Mouse (Mus musculus) intestine, postnatal 0 days (tissue): ENCODE measurements at regions not wholly inside any gene's neighbourhood (a gene's known extent, or its start where the extent isn't known, plus 50 kb on each side); places are given as distances from the start of the nearest gene placed in this dataset.
A peak's percentile ranks its signal among the peaks of the same experiment; 100 is the strongest.

Experiments
- ATAC-seq: fragments of 200-750 bp; cut with Nextera tagmentation; 2 replicates; pipeline ENCODE4 v1.8.0; 2017; ENCODE audit warnings: mild to moderate bottlenecking, moderate TSS enrichment, moderate library complexity
- H3K27ac ChIP-seq: fragments of 300-500 bp; sonication (generic); 2 replicates; pipeline ENCODE4 v1.5.1; 2014; ENCODE audit warnings: mild to moderate bottlenecking, low read depth, low read length, moderate library complexity
- H3K27me3 ChIP-seq: fragments of 300-500 bp; sonication (generic); replicated peaks from 2 replicates; pipeline ENCODE4 v1.6.1; 2014; ENCODE audit warnings: low read length, mixed read lengths; ENCODE audit not compliant: control insufficient read depth, insufficient read depth
- H3K36me3 ChIP-seq: fragments of 300-500 bp; sonication (generic); 2 replicates; pipeline ENCODE4 v1.6.1; 2014; ENCODE audit warnings: mild to moderate bottlenecking, moderate library complexity; ENCODE audit not compliant: control insufficient read depth, insufficient read depth
- H3K4me1 ChIP-seq: fragments of 300-500 bp; sonication (generic); replicated peaks from 2 replicates; pipeline ENCODE4 v1.6.1; 2014; ENCODE audit warnings: antibody characterized with exemption, low read length, mixed read lengths; ENCODE audit not compliant: control insufficient read depth, insufficient read depth
- H3K4me2 ChIP-seq: fragments of 300-500 bp; sonication (generic); replicated peaks from 2 replicates; pipeline ENCODE4 v1.6.1; 2014; ENCODE audit warnings: low read depth, mild to moderate bottlenecking, moderate library complexity
- H3K4me3 ChIP-seq: fragments of 300-500 bp; sonication (generic); 2 replicates; pipeline ENCODE4 v1.5.1; 2014; ENCODE audit warnings: low read depth, low read length
- H3K9ac ChIP-seq: fragments of 300-500 bp; sonication (generic); 2 replicates; pipeline ENCODE4 v1.6.1; 2014; ENCODE audit warnings: mild to moderate bottlenecking, low read depth, low read length
- H3K9me3 ChIP-seq: fragments of 300-500 bp; sonication (generic); 2 replicates; pipeline ENCODE4 v1.6.1; 2016; ENCODE audit warnings: mixed run types; ENCODE audit not compliant: control insufficient read depth
- CTCF ChIP-seq: sonication (generic); IDR thresholded peaks from 2 replicates; pipeline ENCODE4 v1.5.1; 2016; ENCODE audit warnings: low read depth, mild to moderate bottlenecking, control low read depth, antibody characterized with exemption, moderate library complexity
- WGBS: fragments of 180-500 bp; shearing (Covaris S2); extraction: QIAGEN DNeasy Blood & Tissue Kit; methylation state at CpG from one replicate; pipeline ENCODE4 v1.1.7; 2014; 5-methylcytosine and 5-hydroxymethylcytosine counted together

- TF ChIP-seq CTCF = no peak
- Histone ChIP-seq H3K36me3 (no peaks in the 10 kb centered on the region), H3K27me3 (no peaks in the 10 kb centered on the region), H3K27ac (no peak overlapping the region), H3K4me2 (no peak overlapping the region), H3K4me3 (no peak overlapping the region), H3K9ac (no peak overlapping the region), H3K9me3 (no peaks in the 10 kb centered on the region), H3K4me1 (no peaks in the 10 kb centered on the region)
- 34% methylated on average over 2 of the region's 2 CpGs for WGBS
- ATAC-seq = no peak
Measured at GRCm38 (mm10) chr12:49940818-49941217, 555.8 kb downstream of the Gm43517 start.

GRCm38 (mm10) chr12:49944911-49945627 lies 560.1 kb downstream of the Gm43517 start:
- H3K27me3 ChIP-seq = no peaks in the 10 kb centered on the region
- no peaks in the 10 kb centered on the region for H3K9me3 ChIP-seq
- no peaks in the 10 kb centered on the region for H3K4me1 ChIP-seq
- H3K4me3 ChIP-seq = no peak overlapping the region
- no peak overlapping the region for H3K4me2 ChIP-seq
- no peak overlapping the region for H3K27ac ChIP-seq
- H3K36me3 ChIP-seq = no peaks in the 10 kb centered on the region
- TF ChIP-seq CTCF = no peak
- no peak for ATAC-seq
- WGBS = 70% methylated on average over 9 of the region's 9 CpGs
- no peak overlapping the region for H3K9ac ChIP-seq

DNA sequence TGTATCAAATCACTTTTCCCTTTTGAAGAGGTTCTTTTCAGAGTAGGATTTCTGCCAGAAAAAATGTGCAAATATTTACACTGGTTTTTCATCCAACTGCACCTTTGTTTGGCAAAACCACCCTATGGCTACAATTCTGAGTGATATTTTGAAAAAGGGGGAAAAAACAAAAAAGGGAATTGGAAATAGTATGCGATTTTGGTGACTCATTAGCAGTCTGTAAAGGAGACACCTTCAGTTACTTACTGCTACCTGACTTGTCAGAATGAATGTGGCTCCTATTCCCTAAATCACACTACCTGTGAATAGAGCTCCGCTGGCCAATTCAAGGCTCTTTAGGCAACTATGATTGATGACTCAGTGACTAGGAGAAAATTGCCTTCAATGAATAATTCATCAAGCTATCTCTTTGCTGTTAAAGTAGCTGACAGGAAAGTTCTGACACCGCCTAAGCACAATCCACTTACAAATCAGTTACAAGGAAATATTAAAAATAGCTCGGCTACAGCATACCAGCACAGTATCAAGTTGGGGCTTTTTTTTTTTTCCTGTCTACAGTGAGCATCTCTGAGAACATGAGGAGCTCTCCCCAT lies 560.8 kb downstream of the Gm43517 start:
- no peaks in the 10 kb centered on the region for H3K27me3 ChIP-seq
- H3K9me3 ChIP-seq = no peaks in the 10 kb centered on the region
- TF ChIP-seq CTCF = no peak
- H3K4me2 ChIP-seq = no peak overlapping the region
- no peak overlapping the region for H3K9ac ChIP-seq
- no peak overlapping the region for H3K27ac ChIP-seq
- no peaks in the 10 kb centered on the region for H3K4me1 ChIP-seq
- no peaks in the 10 kb centered on the region for H3K36me3 ChIP-seq
- H3K4me3 ChIP-seq = no peak overlapping the region
- WGBS = 49% methylated on average over 4 of the region's 4 CpGs
- ATAC-seq = no peak

DNA sequence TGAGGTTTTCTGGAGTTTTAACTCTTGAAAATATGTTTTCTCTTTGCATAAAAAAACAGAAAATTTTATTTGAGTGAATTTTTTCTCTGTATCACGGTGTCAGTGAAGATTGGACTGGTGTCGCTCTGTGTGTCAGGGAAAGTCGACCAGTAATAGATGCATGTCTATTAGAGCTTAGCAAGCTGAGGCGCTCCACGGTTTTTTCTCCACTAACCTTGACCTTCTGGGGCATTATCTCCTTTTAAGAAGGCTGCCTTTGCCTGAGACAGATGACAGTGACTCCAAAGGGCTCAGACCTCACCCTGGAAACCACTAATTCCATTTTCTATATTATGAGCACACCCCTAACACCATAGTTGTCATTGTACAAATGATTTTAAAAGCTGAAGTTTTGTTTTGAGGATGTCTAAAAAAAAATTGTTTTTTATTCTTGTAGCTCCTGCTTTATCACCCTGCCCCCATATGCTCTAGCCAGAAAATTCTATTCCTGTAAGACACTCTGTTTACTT lies 561.8 kb downstream of the Gm43517 start:
- Histone ChIP-seq H3K27me3 (no peaks in the 10 kb centered on the region), H3K4me1 (no peaks in the 10 kb centered on the region), H3K4me3 (no peak overlapping the region), H3K4me2 (no peak overlapping the region), H3K9ac (no peak overlapping the region), H3K27ac (no peak overlapping the region), H3K9me3 (no peaks in the 10 kb centered on the region), H3K36me3 (no peaks in the 10 kb centered on the region)
- no peak for ATAC-seq
- WGBS = 76% methylated on average over 5 of the region's 5 CpGs
- TF ChIP-seq CTCF = no peak

- H3K4me1 ChIP-seq = no peaks in the 10 kb centered on the region
- no peaks in the 10 kb centered on the region for H3K9me3 ChIP-seq
- H3K27ac ChIP-seq = no peak overlapping the region
- no peaks in the 10 kb centered on the region for H3K27me3 ChIP-seq
- no peak overlapping the region for H3K4me2 ChIP-seq
- TF ChIP-seq CTCF = no peak
- no peak overlapping the region for H3K9ac ChIP-seq
- ATAC-seq = no peak
- no peaks in the 10 kb centered on the region for H3K36me3 ChIP-seq
- 85% methylated on average over 5 of the region's 5 CpGs for WGBS
- no peak overlapping the region for H3K4me3 ChIP-seq
Measured at GRCm38 (mm10) chr12:49950986-49951385, 566.0 kb downstream of the Gm43517 start.

GRCm38 (mm10) chr12:49951821-49952220 lies 566.8 kb downstream of the Gm43517 start:
- Histone ChIP-seq H3K36me3 (no peaks in the 10 kb centered on the region), H3K27ac (no peak overlapping the region), H3K4me1 (no peaks in the 10 kb centered on the region), H3K27me3 (no peaks in the 10 kb centered on the region), H3K4me2 (no peak overlapping the region), H3K9ac (no peak overlapping the region), H3K4me3 (no peak overlapping the region), H3K9me3 (no peaks in the 10 kb centered on the region)
- ATAC-seq = no peak
- peak; percentile 55 for TF ChIP-seq CTCF
- 50% methylated on average over 5 of the region's 5 CpGs for WGBS
